Mouse (Mus musculus) intestine, postnatal 0 days (tissue): ENCODE measurements around the gene Rnf220. TPM values are rescaled to one million over a fixed set of nuclear protein-coding genes. Genes with fewer than 3 reads are reported as not detected.

ENCODE experiments used
- ATAC-seq: fragments of 200-750 bp; cut with Nextera tagmentation; 2 replicates; pipeline ENCODE4 v1.8.0; 2017; ENCODE audit warnings: mild to moderate bottlenecking, moderate TSS enrichment, moderate library complexity
- H3K27ac ChIP-seq: fragments of 300-500 bp; sonication (generic); 2 replicates; pipeline ENCODE4 v1.5.1; 2014; ENCODE audit warnings: mild to moderate bottlenecking, low read depth, low read length, moderate library complexity
- H3K27me3 ChIP-seq: fragments of 300-500 bp; sonication (generic); replicated peaks from 2 replicates; pipeline ENCODE4 v1.6.1; 2014; ENCODE audit warnings: low read length, mixed read lengths; ENCODE audit not compliant: control insufficient read depth, insufficient read depth
- H3K36me3 ChIP-seq: fragments of 300-500 bp; sonication (generic); 2 replicates; pipeline ENCODE4 v1.6.1; 2014; ENCODE audit warnings: mild to moderate bottlenecking, moderate library complexity; ENCODE audit not compliant: control insufficient read depth, insufficient read depth
- H3K4me1 ChIP-seq: fragments of 300-500 bp; sonication (generic); replicated peaks from 2 replicates; pipeline ENCODE4 v1.6.1; 2014; ENCODE audit warnings: antibody characterized with exemption, low read length, mixed read lengths; ENCODE audit not compliant: control insufficient read depth, insufficient read depth
- H3K4me2 ChIP-seq: fragments of 300-500 bp; sonication (generic); replicated peaks from 2 replicates; pipeline ENCODE4 v1.6.1; 2014; ENCODE audit warnings: low read depth, mild to moderate bottlenecking, moderate library complexity
- H3K4me3 ChIP-seq: fragments of 300-500 bp; sonication (generic); 2 replicates; pipeline ENCODE4 v1.5.1; 2014; ENCODE audit warnings: low read depth, low read length
- H3K9ac ChIP-seq: fragments of 300-500 bp; sonication (generic); 2 replicates; pipeline ENCODE4 v1.6.1; 2014; ENCODE audit warnings: mild to moderate bottlenecking, low read depth, low read length
- H3K9me3 ChIP-seq: fragments of 300-500 bp; sonication (generic); 2 replicates; pipeline ENCODE4 v1.6.1; 2016; ENCODE audit warnings: mixed run types; ENCODE audit not compliant: control insufficient read depth
- CTCF ChIP-seq: sonication (generic); IDR thresholded peaks from 2 replicates; pipeline ENCODE4 v1.5.1; 2016; ENCODE audit warnings: low read depth, mild to moderate bottlenecking, control low read depth, antibody characterized with exemption, moderate library complexity
- WGBS: fragments of 180-500 bp; shearing (Covaris S2); extraction: QIAGEN DNeasy Blood & Tissue Kit; methylation state at CpG from one replicate; pipeline ENCODE4 v1.1.7; 2014; 5-methylcytosine and 5-hydroxymethylcytosine counted together
- polyA plus RNA-seq: library from polyadenylated mRNA; unstranded; fragments of >200 nt; fragmentation: Nextera tagmentation; extraction: Ambion mirVana; gene quantifications from 2 replicates; pipeline ENCODE4 v1.2.1, GENCODE M21; 2015

Rnf220 gene
- polyA plus RNA-seq, 1 experiment from 2014 or later: 35.9 TPM

DNA sequence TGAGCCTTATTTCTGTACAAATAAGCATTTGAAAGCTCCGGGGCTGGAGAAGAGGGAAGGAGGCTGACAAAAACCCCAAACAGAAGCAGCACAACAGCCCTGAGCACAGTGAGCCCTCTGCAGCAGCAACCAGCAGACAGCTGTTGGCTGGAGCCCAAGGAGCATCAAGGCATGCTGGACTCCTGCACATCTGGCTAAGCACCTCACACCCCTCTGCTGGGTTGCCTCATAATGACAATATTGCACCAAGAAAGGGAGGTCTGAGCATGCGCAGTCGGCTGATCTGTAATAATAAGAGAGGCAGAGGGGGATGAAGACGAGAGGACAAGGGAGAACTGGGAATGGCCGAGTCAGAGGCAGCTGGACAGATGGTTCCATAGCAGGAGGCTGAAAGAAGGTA, 19.5 kb downstream of the Rnf220 start:
- ATAC-seq: no peak
- 79% methylated on average over 5 of the region's 5 CpGs for WGBS
- H3K9me3 ChIP-seq: no peaks in the 10 kb centered on the region
- peaks cover 14% of the 10 kb centered on the region for H3K4me1 ChIP-seq
- peak; percentile 15; the same call in 1 of the 2 replicates for TF ChIP-seq CTCF
- H3K27ac ChIP-seq: no peak overlapping the region
- no peak overlapping the region for H3K9ac ChIP-seq
- H3K4me3 ChIP-seq: no peak overlapping the region
- no peaks in the 10 kb centered on the region for H3K36me3 ChIP-seq
- peaks cover 19% of the 10 kb centered on the region for H3K27me3 ChIP-seq
- H3K4me2 ChIP-seq: no peak overlapping the region

DNA sequence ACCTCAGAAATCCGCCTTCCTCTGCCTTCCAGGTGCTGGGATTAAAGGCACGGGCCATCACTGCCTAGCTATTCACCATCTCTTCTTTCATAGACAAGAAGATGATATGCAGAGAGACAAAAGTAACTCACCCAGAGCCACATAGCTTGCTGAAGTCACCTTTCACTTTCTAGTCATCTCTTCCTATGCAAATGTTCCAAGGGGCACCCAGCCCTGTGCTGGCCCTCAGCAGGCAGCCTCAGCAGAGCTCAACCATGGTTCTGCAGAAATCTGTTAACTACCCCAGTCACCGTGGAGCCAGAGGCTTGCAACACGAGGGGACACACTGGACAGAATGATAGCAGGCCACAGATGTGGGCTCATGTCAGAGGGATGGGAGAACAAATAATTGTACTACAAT, 20.1 kb downstream of the Rnf220 start:
- Histone ChIP-seq H3K27me3 (peaks cover 16% of the 10 kb centered on the region), H3K36me3 (no peaks in the 10 kb centered on the region), H3K9ac (no peak overlapping the region), H3K4me3 (no peak overlapping the region), H3K4me2 (no peak overlapping the region), H3K4me1 (peaks cover 14% of the 10 kb centered on the region), H3K9me3 (no peaks in the 10 kb centered on the region), H3K27ac (no peak overlapping the region)
- 69% methylated on average over 4 of the region's 4 CpGs for WGBS
- no peak for TF ChIP-seq CTCF
- no peak for ATAC-seq

DNA sequence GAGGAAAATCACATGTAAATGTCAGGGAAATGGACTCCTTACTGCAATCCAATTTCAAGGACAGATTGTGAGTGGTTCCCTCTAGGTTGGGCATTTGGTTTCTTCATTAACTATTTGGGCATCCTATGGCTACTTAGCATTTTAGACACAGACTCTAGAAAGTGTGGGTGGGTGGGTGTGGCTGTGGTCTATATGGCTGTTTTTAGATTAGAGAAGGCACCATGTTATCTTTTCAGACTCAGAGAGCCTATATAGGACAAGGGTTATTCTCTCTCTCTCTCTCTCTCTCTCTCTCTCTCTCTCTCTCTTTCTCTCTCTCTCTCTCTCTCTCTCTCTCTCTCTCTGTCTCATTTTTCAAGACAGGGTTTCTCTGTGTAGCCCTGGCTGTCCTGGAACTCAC, 20.5 kb downstream of the Rnf220 start:
- peaks cover 14% of the 10 kb centered on the region for H3K4me1 ChIP-seq
- no peak overlapping the region for H3K4me3 ChIP-seq
- no peak for ATAC-seq
- H3K27me3 ChIP-seq: peaks cover 14% of the 10 kb centered on the region
- H3K4me2 ChIP-seq: no peak overlapping the region
- H3K36me3 ChIP-seq: no peaks in the 10 kb centered on the region
- TF ChIP-seq CTCF: no peak
- no peak overlapping the region for H3K9ac ChIP-seq
- no peaks in the 10 kb centered on the region for H3K9me3 ChIP-seq
- H3K27ac ChIP-seq: no peak overlapping the region

DNA sequence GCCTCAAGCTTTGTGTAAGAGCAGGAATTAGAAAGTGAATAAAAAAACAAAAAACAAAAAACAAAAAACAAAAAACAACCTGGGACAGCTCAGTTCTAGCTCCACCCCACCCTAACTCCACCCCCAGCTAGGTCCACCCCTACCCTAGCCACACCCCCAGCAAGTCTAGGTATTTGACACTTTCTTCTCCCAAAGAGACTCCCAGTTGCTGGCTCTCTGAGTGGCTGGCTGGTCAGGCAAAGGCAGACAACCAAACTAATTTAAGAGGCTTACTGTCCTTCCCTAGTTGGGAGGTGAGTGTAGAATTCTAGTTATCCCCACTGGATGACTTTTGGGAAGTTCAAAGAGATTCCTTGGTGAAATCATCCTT, 22.9 kb downstream of the Rnf220 start:
- Histone ChIP-seq H3K4me3 (no peak overlapping the region), H3K27ac (no peak overlapping the region), H3K27me3 (peaks cover 14% of the 10 kb centered on the region), H3K36me3 (no peaks in the 10 kb centered on the region), H3K9me3 (no peaks in the 10 kb centered on the region), H3K4me2 (no peak overlapping the region), H3K9ac (no peak overlapping the region), H3K4me1 (peaks cover 14% of the 10 kb centered on the region)
- ATAC-seq: no peak
- no peak for TF ChIP-seq CTCF

DNA sequence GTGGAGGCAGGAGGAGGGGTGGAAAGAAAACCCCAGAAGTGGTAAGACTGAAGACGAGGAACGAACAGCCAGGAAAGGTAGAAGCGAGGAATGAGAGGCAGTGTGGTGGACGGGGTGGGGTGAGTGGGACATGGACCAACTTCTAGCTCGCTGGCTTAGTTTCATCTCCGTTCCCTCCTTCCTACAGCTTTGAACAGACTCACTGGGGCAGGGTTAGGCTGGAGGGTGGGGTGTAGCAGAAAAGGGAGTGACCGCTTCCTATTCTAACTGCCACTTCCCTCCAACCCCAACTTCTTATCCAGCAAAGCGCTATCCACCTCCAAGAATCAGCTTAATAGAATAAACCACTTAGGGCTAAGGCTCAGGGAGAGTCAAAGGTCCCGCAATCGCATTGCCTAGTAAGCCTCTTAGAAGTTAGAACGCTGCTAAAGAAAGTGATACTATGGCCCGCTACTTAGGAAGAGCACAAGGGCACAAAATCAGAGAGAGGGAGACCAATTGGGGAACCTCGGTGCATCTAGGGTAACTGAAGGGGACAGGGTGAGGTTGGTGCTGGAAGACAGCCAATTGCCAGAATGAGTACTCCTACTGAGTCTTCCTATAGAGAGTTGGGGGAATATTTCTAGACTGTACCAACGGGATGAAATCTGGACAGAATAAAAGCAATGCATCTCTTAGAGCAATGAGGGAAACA, 23.4 kb downstream of the Rnf220 start:
- peaks cover 14% of the 10 kb centered on the region for H3K27me3 ChIP-seq
- no peak overlapping the region for H3K4me3 ChIP-seq
- peaks cover 13% of the 10 kb centered on the region for H3K4me1 ChIP-seq
- H3K4me2 ChIP-seq: 0 out of 2 replicates have a peak overlapping the region, but pooled peaks have one; percentile 9
- H3K36me3 ChIP-seq: no peaks in the 10 kb centered on the region
- WGBS: 52% methylated on average over 14 of the region's 14 CpGs
- H3K9ac ChIP-seq: no peak overlapping the region
- no peaks in the 10 kb centered on the region for H3K9me3 ChIP-seq
- no peak for TF ChIP-seq CTCF
- no peak overlapping the region for H3K27ac ChIP-seq
- no peak for ATAC-seq

DNA sequence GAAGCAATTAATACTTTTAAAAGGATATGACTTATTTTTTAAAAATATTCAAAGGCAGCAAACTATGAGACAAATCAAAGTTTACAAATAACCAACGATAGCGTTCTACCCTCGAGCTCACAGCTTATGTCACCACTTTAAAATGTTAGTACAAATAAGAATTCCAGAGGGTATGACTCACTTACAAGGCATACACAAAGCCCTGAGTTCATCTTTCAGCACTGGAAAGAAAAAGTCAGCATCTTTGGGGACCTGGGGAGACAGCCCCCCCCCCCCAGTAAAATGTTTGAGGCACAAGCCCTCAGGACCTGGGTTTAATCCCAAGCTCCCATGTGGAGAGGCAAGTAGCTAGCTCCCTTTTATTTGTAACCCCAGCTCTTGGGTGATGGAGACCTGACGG, 27.4 kb downstream of the Rnf220 start:
- WGBS: 66% methylated on average over 4 of the region's 4 CpGs
- ATAC-seq: no peak
- no peak overlapping the region for H3K4me2 ChIP-seq
- 0 out of 2 replicates have a peak, but pooled peaks cover 2% of the 10 kb centered on the region for H3K4me1 ChIP-seq
- H3K9me3 ChIP-seq: no peaks in the 10 kb centered on the region
- H3K36me3 ChIP-seq: no peaks in the 10 kb centered on the region
- no peak overlapping the region for H3K4me3 ChIP-seq
- H3K9ac ChIP-seq: no peak overlapping the region
- H3K27ac ChIP-seq: no peak overlapping the region
- no peak for TF ChIP-seq CTCF
- no peaks in the 10 kb centered on the region; the same call in 1 of the 2 replicates for H3K27me3 ChIP-seq

DNA sequence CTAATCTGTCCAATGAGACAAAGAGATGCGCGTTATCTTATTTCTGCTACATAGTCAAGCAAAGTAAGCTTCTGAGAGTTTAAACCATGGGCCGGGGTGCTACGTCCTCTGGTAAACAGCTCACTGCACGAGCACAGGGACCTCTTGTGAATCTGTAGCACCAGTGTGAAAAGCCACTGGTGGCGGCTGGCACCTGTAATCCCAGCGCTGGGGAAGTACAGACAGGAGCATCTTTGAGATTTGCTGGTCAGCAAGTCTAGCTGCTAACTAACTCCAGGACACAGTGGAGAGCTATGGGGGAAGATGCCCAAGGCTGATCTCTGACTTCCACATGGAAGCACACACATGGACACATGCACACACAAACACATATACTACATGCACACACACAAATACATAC, 28.9 kb downstream of the Rnf220 start:
- no peaks in the 10 kb centered on the region for H3K27me3 ChIP-seq
- H3K36me3 ChIP-seq: no peaks in the 10 kb centered on the region
- no peak for TF ChIP-seq CTCF

More for the DNA sequence above, 28.9 kb downstream of the Rnf220 start:
- H3K9me3 ChIP-seq: no peaks in the 10 kb centered on the region
- H3K4me2 ChIP-seq: no peak overlapping the region
- H3K27ac ChIP-seq: no peak overlapping the region
- WGBS: 89% methylated on average over 7 of the region's 7 CpGs
- no peaks in the 10 kb centered on the region for H3K4me1 ChIP-seq
- H3K4me3 ChIP-seq: no peak overlapping the region
- no peak overlapping the region for H3K9ac ChIP-seq
- ATAC-seq: no peak
